Mouse (Mus musculus): ENCODE results near the gene Cldn6. TPM values are rescaled to one million over a fixed set of nuclear protein-coding genes. Genes with fewer than 3 reads are reported as not detected.

The Cldn6 gene
- polyA plus RNA-seq, 1 experiment, result not detected

GRCm38 (mm10) chr17:23705525-23706104, 26.6 kb downstream of the Cldn6 start:
- no peak overlapping the region for H3K27ac ChIP-seq (ENCODE audit: insufficient read depth, low read depth, low read length)
- H3K4me1 ChIP-seq (ENCODE audit: control insufficient read depth, insufficient read depth, low read length), result no peaks in the 10 kb centered on the region
- H3K4me3 ChIP-seq (ENCODE audit: insufficient read depth, low read length), result no peak overlapping the region
- TF ChIP-seq CTCF (IDR thresholded peaks at IDR 0.05; ENCODE audit: low read depth, low read length) (no peak), POLR2A (IDR thresholded peaks at IDR 0.05; ENCODE audit: borderline replicate concordance, low read depth, low read length) (no peak)

DNA sequence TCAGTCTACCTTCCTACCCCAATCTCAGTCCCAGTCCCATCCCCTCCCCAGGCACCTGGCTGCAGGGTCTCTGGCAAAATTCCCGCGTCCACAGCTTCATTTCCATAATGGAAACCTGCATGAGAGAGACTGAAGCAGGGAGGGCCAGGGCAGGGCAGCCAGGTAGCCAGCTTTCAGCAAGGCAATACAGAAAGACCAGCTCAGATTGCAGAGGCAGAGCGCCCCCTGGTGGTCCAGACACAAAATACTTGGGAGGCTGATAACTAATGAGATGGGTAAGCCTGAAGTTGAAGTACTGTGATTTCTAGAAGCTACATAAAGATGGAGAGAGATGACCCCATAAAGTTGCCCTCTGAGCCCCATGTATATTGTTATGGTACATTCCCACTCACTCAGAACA, 27.2 kb downstream of the Cldn6 start:
- no peak overlapping the region for H3K27ac ChIP-seq (ENCODE audit: insufficient read depth, low read depth, low read length)
- no peaks in the 10 kb centered on the region for H3K4me1 ChIP-seq (ENCODE audit: control insufficient read depth, insufficient read depth, low read length)
- no peak for TF ChIP-seq POLR2A (IDR thresholded peaks at IDR 0.05; ENCODE audit: borderline replicate concordance, low read depth, low read length)
- TF ChIP-seq CTCF (IDR thresholded peaks at IDR 0.05; ENCODE audit: low read depth, low read length), result peak; percentile 84
- no peak overlapping the region for H3K4me3 ChIP-seq (ENCODE audit: insufficient read depth, low read length)

- Histone ChIP-seq H3K4me1 (ENCODE audit: control insufficient read depth, insufficient read depth, low read length) (peaks cover 7% of the 10 kb centered on the region), H3K4me3 (ENCODE audit: insufficient read depth, low read length) (no peak overlapping the region), H3K27ac (ENCODE audit: insufficient read depth, low read depth, low read length) (no peak overlapping the region)
- TF ChIP-seq POLR2A (IDR thresholded peaks at IDR 0.05; ENCODE audit: borderline replicate concordance, low read depth, low read length) (no peak), CTCF (IDR thresholded peaks at IDR 0.05; ENCODE audit: low read depth, low read length) (no peak)
Measured at GRCm38 (mm10) chr17:23717003-23717402, 38.0 kb downstream of the Cldn6 start.

- Histone ChIP-seq H3K4me1 (ENCODE audit: control insufficient read depth, insufficient read depth, low read length) (peaks cover 7% of the 10 kb centered on the region), H3K27ac (ENCODE audit: insufficient read depth, low read depth, low read length) (no peak overlapping the region), H3K4me3 (ENCODE audit: insufficient read depth, low read length) (no peak overlapping the region)
- no peak for TF ChIP-seq POLR2A (IDR thresholded peaks at IDR 0.05; ENCODE audit: borderline replicate concordance, low read depth, low read length)
Measured at GRCm38 (mm10) chr17:23719455-23719854, 40.4 kb downstream of the Cldn6 start.

DNA sequence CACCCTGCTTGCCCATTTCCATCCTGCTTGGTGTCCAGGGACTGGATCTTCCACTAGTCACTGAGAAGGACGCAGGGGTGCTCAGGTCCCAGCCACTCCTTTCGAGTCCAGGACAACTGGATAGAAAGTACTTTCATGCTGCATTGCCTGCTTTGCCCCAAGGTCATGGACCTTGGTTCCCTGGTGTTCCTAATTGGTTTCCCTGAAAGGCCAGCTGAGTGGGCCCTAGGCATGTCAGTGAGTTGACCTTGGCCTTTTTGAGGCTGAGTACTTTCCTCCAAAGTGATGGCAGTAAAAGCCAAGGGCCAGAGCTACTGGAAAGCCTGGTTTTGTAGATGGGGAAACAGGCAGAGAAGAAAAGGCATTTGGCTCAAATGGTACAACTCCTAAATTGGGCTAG, 42.8 kb downstream of the Cldn6 start:
- Histone ChIP-seq H3K4me1 (ENCODE audit: control insufficient read depth, insufficient read depth, low read length) (peaks cover 14% of the 10 kb centered on the region), H3K4me3 (ENCODE audit: insufficient read depth, low read length) (no peak overlapping the region), H3K27ac (ENCODE audit: insufficient read depth, low read depth, low read length) (no peak overlapping the region)
- TF ChIP-seq CTCF (IDR thresholded peaks at IDR 0.05; ENCODE audit: low read depth, low read length) (no peak), POLR2A (IDR thresholded peaks at IDR 0.05; ENCODE audit: borderline replicate concordance, low read depth, low read length) (no peak)

DNA sequence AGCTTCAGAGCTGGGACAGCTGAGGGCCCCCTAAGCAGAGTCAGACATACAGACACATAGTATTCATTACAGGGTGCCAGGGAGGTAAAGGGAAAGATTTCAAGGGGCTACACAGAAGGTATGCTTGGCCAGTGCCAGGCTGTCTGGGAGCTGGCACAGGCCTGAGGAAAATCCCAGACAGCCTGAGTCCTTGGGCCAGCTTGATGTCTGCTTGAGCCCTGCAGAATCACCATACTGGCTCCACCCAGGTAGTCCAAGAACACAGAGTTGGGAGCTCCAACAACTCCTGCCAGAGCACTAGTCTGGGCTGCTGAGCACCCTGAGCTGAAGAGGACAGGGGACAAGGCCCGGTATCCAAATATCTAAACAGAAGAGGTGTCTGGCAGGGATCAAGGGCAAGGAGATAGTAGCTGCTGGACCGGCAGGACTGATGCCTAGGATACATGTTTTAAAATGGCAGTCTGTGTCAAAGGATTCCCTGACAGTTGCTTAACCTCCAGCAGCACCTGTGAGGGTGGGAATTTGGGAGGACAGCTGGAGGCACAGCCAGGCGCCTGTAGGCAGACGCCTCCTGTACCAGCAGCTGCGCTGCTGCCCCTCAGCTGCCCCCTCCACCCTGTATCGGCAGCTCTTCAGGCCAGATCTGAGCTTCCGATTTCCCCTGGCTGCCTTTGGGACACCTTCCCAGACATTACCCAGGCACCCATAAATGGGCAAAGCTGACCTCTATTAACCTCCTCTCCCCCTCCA, 43.5 kb downstream of the Cldn6 start, which contains the start of gene 1520401A03Rik:
Gene 1520401A03Rik (minus strand): TSS at position 408 of the 750 bp plus-strand sequence.
- Histone ChIP-seq H3K4me3 (ENCODE audit: insufficient read depth, low read length) (no peak within 1 kb of the TSS), H3K27ac (ENCODE audit: insufficient read depth, low read depth, low read length) (no peak within 1 kb of the TSS), H3K4me1 (ENCODE audit: control insufficient read depth, insufficient read depth, low read length) (peaks cover 18% of the 10 kb centered on the region)
- TF ChIP-seq CTCF (IDR thresholded peaks at IDR 0.05; ENCODE audit: low read depth, low read length) (no peak), POLR2A (IDR thresholded peaks at IDR 0.05; ENCODE audit: borderline replicate concordance, low read depth, low read length) (no peak)

- peak overlapping the region; percentile 46 for H3K27ac ChIP-seq (ENCODE audit: insufficient read depth, low read depth, low read length)
- H3K4me1 ChIP-seq (ENCODE audit: control insufficient read depth, insufficient read depth, low read length), result peaks cover 19% of the 10 kb centered on the region
- TF ChIP-seq POLR2A (IDR thresholded peaks at IDR 0.05; ENCODE audit: borderline replicate concordance, low read depth, low read length), result no peak
- TF ChIP-seq CTCF (IDR thresholded peaks at IDR 0.05; ENCODE audit: low read depth, low read length), result no peak
- peak overlapping the region; percentile 54 for H3K4me3 ChIP-seq (ENCODE audit: insufficient read depth, low read length)
Measured at GRCm38 (mm10) chr17:23725477-23725876, 46.4 kb downstream of the Cldn6 start.

DNA sequence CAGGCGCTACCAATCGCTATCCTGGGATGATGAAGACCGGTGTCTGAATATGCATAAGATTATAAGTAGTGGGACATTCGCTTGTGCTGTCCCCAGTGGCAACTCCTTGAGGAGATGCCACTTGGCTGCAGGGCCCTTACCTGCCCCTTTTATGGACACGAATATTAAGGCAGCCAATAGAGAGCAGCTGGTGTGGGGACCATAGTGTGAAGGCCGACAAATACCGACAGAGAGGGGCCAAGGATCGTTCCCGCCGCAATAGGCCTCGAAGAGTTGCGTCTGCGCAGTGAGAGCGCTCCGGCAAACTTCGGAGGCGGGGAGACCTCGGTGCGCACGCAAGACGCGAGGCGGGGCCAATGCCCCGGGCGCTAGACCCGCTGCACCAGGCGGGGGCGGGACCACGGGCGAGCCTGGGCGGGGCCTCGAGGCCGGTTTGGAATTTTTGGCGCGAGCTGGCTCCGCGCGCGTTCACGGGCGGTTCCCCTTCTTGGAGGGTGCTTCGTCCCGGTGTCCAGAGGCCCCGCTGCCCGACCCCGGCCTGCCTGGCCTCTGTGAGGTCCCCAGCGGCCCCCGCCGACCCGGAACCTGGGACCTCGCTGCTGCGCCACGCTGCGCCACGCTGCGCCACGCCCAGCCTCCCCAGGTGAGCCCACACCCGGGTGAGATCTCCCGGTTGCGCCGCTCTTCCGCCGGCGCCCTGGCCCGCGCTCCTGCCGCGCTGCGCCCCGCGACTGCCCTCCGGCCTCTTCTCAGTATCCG, 47.1 kb downstream of the Cldn6 start, which contains the start of gene Pkmyt1:
Gene Pkmyt1 (plus strand): TSS at position 338 of the 759 bp plus-strand sequence.
- peaks cover 19% of the 10 kb centered on the region for H3K4me1 ChIP-seq (ENCODE audit: control insufficient read depth, insufficient read depth, low read length)

GRCm38 (mm10) chr17:23726758-23727142, 47.7 kb downstream of the Cldn6 start:
- Histone ChIP-seq H3K27ac (ENCODE audit: insufficient read depth, low read depth, low read length) (peak overlapping the region; percentile 86), H3K4me3 (ENCODE audit: insufficient read depth, low read length) (peak overlapping the region; percentile 73), H3K4me1 (ENCODE audit: control insufficient read depth, insufficient read depth, low read length) (peaks cover 19% of the 10 kb centered on the region)
- no peak for TF ChIP-seq CTCF (IDR thresholded peaks at IDR 0.05; ENCODE audit: low read depth, low read length)
- no peak for TF ChIP-seq POLR2A (IDR thresholded peaks at IDR 0.05; ENCODE audit: borderline replicate concordance, low read depth, low read length)

More for the DNA sequence above, 47.1 kb downstream of the Cldn6 start, which contains the start of gene Pkmyt1:
- TF ChIP-seq CTCF (IDR thresholded peaks at IDR 0.05; ENCODE audit: low read depth, low read length) (no peak), POLR2A (IDR thresholded peaks at IDR 0.05; ENCODE audit: borderline replicate concordance, low read depth, low read length) (no peak)
- Histone ChIP-seq H3K4me3 (ENCODE audit: insufficient read depth, low read length) (peak within 1 kb of the TSS; percentile 73), H3K27ac (ENCODE audit: insufficient read depth, low read depth, low read length) (peak within 1 kb of the TSS; percentile 86)

Data from bone marrow macrophage, adult 2 months (primary cell).